Mouse (Mus musculus): ENCODE data around the gene Bbc3.
"Not testable (repeated sequence)": the region's sequence is repeated elsewhere in the genome, so short reads cannot be mapped to it uniquely, and the experiment has no call there.

Gene Bbc3

GRCm38 (mm10) chr7:16308093-16308492 is at the start of gene Bbc3:
Gene Bbc3 (plus strand): TSS chr7:16308393.
- not testable (repeated sequence) for DNase-seq

GRCm38 (mm10) chr7:16259110-16259590 is 49.0 kb upstream of the Bbc3 start, which contains the start of gene C5ar1:
Gene C5ar1 (minus strand): TSS chr7:16259540.
- DNase-seq: no peak

GRCm38 (mm10) chr7:16261097-16261496 is 47.1 kb upstream of the Bbc3 start:
- DNase-seq: no peak

GRCm38 (mm10) chr7:16263015-16263787 is 45.0 kb upstream of the Bbc3 start:
- DNase-seq: peak; percentile 69

GRCm38 (mm10) chr7:16263843-16264242 is 44.4 kb upstream of the Bbc3 start:
- no peak for DNase-seq

GRCm38 (mm10) chr7:16265856-16266255 is 42.3 kb upstream of the Bbc3 start:
- DNase-seq: no peak

- DNase-seq: not testable (repeated sequence)
Observed at GRCm38 (mm10) chr7:16266593-16266992, 41.6 kb upstream of the Bbc3 start.

- DNase-seq: no peak
Observed at GRCm38 (mm10) chr7:16271139-16271538, 37.1 kb upstream of the Bbc3 start.

- DNase-seq: peak; percentile 84
Observed at GRCm38 (mm10) chr7:16272681-16273080, 35.5 kb upstream of the Bbc3 start.

GRCm38 (mm10) chr7:16273081-16273765 is 35.0 kb upstream of the Bbc3 start, which contains the start of gene Inafm1:
Gene Inafm1 (minus strand): TSS chr7:16273617.
- peak; percentile 92 for DNase-seq

- DNase-seq: peak; percentile 88
Observed at GRCm38 (mm10) chr7:16273766-16274140, 34.4 kb upstream of the Bbc3 start.

GRCm38 (mm10) chr7:16274922-16275890 is 33.0 kb upstream of the Bbc3 start:
- peak; percentile 61 for DNase-seq

GRCm38 (mm10) chr7:16280721-16281120 is 27.5 kb upstream of the Bbc3 start:
- DNase-seq: no peak

- no peak for DNase-seq
Observed at GRCm38 (mm10) chr7:16282334-16282733, 25.9 kb upstream of the Bbc3 start.

- DNase-seq: no peak
Observed at GRCm38 (mm10) chr7:16284001-16284400, 24.2 kb upstream of the Bbc3 start.

GRCm38 (mm10) chr7:16284904-16285303 is 23.3 kb upstream of the Bbc3 start:
- no peak for DNase-seq

- peak; percentile 85 for DNase-seq
Observed at GRCm38 (mm10) chr7:16285450-16286025, 22.7 kb upstream of the Bbc3 start.

- DNase-seq: peak; percentile 98
Observed at GRCm38 (mm10) chr7:16286026-16286961, 21.9 kb upstream of the Bbc3 start, which contains the start of gene Ccdc9. Gene Ccdc9 (minus strand): TSS chr7:16286795.

GRCm38 (mm10) chr7:16287016-16287415 is 21.2 kb upstream of the Bbc3 start:
- DNase-seq: no peak

GRCm38 (mm10) chr7:16287791-16288190 is 20.4 kb upstream of the Bbc3 start:
- no peak for DNase-seq

GRCm38 (mm10) chr7:16294346-16294745 is 13.8 kb upstream of the Bbc3 start:
- peak; percentile 62 for DNase-seq

All from cerebellum, adult 9-11 months (tissue).